Mouse (Mus musculus): ENCODE measurements at regions not wholly inside any gene's neighbourhood (a gene's known extent, or its start where the extent isn't known, plus 50 kb on each side); places are given as distances from the start of the nearest gene placed in this dataset.

GRCm38 (mm10) chr1:135668331-135668730 lies 51.5 kb upstream of the Csrp1 start:
- no peak for TF ChIP-seq CTCF (IDR thresholded peaks at IDR 0.05; ENCODE audit: low read depth, low read length)
- TF ChIP-seq POLR2A (IDR thresholded peaks at IDR 0.05; ENCODE audit: borderline replicate concordance, low read depth, low read length): no peak

Data from bone marrow macrophage, adult 2 months (primary cell).